ENCODE assay signal across 23 mouse cellular contexts in the genomic region with DNA sequence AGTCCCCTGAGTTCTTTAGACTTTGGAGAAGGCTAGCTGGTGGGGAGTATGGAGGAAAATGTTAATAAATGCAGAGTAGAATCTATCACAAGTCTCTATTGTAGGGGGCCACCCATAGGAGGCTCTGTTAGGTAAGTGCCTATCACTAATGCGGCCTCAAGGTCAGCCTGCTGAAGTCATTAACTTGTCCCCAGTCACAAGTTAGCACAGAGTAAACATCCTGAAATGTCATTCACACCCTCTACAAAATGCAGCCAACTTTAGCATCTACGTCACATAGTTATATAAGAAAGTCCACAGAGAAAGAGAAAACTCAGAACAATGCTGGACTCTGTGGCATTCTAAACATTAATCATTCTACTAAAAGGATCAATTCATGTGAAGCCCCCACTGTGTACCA.
DNase-seq lines count a peak whose midpoint lies in the region; ATAC-seq and TF ChIP-seq lines count a peak whose summit lies in the region.
"Had no signal": no experiment of that assay in that cellular context is flagged by ENCODE, and none has a peak within 500 bp of the region (broad histone marks: within the 10 kb centered on the region; RNA-seq: fewer than 3 reads in every experiment).

No protein-coding gene starts in this region.

- H3K4me2 ChIP-seq in heart, postnatal 0 days (ENCODE audit: low read depth, low read length): no peak overlapping the region
- H3K4me2 ChIP-seq: embryonic facial prominence, embryonic 15.5 days; hindbrain, embryonic 13.5 days; lung, embryonic 14.5 days had no signal

- DNase-seq in cerebellum, adult 2 months: no peak
- no peak for DNase-seq in cerebellum, postnatal 14 days
- DNase-seq in kidney, adult 11 months: peak; percentile 49
- no peak for DNase-seq in kidney, postnatal 14 days
- peak; percentile 49 for DNase-seq in heart, postnatal 0 days (ENCODE audit: low spot score)
- DNase-seq in right cerebral cortex, postnatal 4 days: no peak
- no peak for DNase-seq in left cerebral cortex, adult 8-10 months (ENCODE audit: low spot score in 2 of 2)
- DNase-seq: embryo, embryonic 11 days; gastrocnemius, postnatal 14 days; kidney, postnatal 4 days; liver; lung, embryonic 14.5 days; retina, postnatal 1 day; thymus, adult 2 months had no signal

- ATAC-seq in heart, postnatal 0 days (ENCODE audit: insufficient read depth, low read depth): no peak
- ATAC-seq: CD4-positive, CD25-positive, alpha-beta regulatory T cell, adult 4 months; intestine, postnatal 0 days; midbrain, embryonic 16.5 days had no signal

- WGBS in cerebellum, adult 2 months: 80% methylated on average over 2 of the region's 2 CpGs
- 50% methylated on average over 2 of the region's 2 CpGs for WGBS in heart, postnatal 0 days

- no peaks in the 10 kb centered on the region for H3K27me3 ChIP-seq in cerebellum, adult 2 months (ENCODE audit: control insufficient read depth, insufficient read depth, low read length)
- no peaks in the 10 kb centered on the region for H3K27me3 ChIP-seq in heart, postnatal 0 days (ENCODE audit: control insufficient read depth, insufficient read depth, low read length)
- H3K27me3 ChIP-seq: embryonic facial prominence, embryonic 15.5 days; hindbrain, embryonic 13.5 days had no signal

- H3K9me3 ChIP-seq in heart, postnatal 0 days (replicated peaks; ENCODE audit: control insufficient read depth, low read length): no peaks in the 10 kb centered on the region
- H3K9me3 ChIP-seq: embryonic facial prominence, embryonic 15.5 days; forebrain, embryonic 10.5 days; hindbrain, embryonic 13.5 days; megakaryocyte, embryonic 14.5 days had no signal

- no peak overlapping the region for H3K4me3 ChIP-seq in cerebellum, adult 2 months (replicated peaks; ENCODE audit: insufficient read depth, low read depth, low read length)
- H3K4me3 ChIP-seq in brown adipose tissue, adult 24 weeks (ENCODE audit: insufficient read depth, low read depth, low read length): no peak overlapping the region
- H3K4me3 ChIP-seq in heart, postnatal 0 days (ENCODE audit: low read depth, low read length): no peak overlapping the region
- H3K4me3 ChIP-seq: embryonic facial prominence, embryonic 15.5 days; forebrain, embryonic 10.5 days; hindbrain, embryonic 13.5 days; megakaryocyte, embryonic 14.5 days had no signal

- no peak overlapping the region for H3K9ac ChIP-seq in heart, postnatal 0 days (replicated peaks; ENCODE audit: low read depth, low read length)
- H3K9ac ChIP-seq: embryonic facial prominence, embryonic 15.5 days; hindbrain, embryonic 13.5 days; lung, embryonic 14.5 days had no signal

- TF ChIP-seq EP300 in heart, postnatal 0 days (IDR thresholded peaks at IDR 0.05; ENCODE audit: low read depth): no peak

- H3K27ac ChIP-seq in cerebellum, adult 2 months (ENCODE audit: insufficient read depth, low read length): peak overlapping the region; percentile 15; the same call in 1 of the 2 replicates
- peak overlapping the region; percentile 75 for H3K27ac ChIP-seq in brown adipose tissue, adult 24 weeks (replicated peaks; ENCODE audit: low read depth, low read length)
- peak overlapping the region; percentile 79 for H3K27ac ChIP-seq in heart, postnatal 0 days (ENCODE audit: low read depth)
- H3K27ac ChIP-seq: embryonic facial prominence, embryonic 15.5 days; forebrain, embryonic 10.5 days; hindbrain, embryonic 13.5 days had no signal

- H3K36me3 ChIP-seq in heart, postnatal 0 days (replicated peaks; ENCODE audit: control insufficient read depth, insufficient read depth, low read length): no peaks in the 10 kb centered on the region
- H3K36me3 ChIP-seq: embryonic facial prominence, embryonic 15.5 days; forebrain, embryonic 10.5 days; G1E; hindbrain, embryonic 13.5 days had no signal

- no peak for TF ChIP-seq POLR2A in cerebellum, adult 2 months (IDR thresholded peaks at IDR 0.05; ENCODE audit: borderline replicate concordance, insufficient read depth, low read length)

- H3K4me1 ChIP-seq in cerebellum, adult 2 months (ENCODE audit: control insufficient read depth, insufficient read depth, low read length): peaks cover 53% of the 10 kb centered on the region
- H3K4me1 ChIP-seq in brown adipose tissue, adult 24 weeks (ENCODE audit: control insufficient read depth, insufficient read depth, insufficient read length, low read length): peaks cover 11% of the 10 kb centered on the region; the same call in 1 of the 2 replicates
- peaks cover 30% of the 10 kb centered on the region for H3K4me1 ChIP-seq in heart, postnatal 0 days (ENCODE audit: control insufficient read depth, insufficient read depth)
- H3K4me1 ChIP-seq: forebrain, embryonic 10.5 days had no signal

- no peak for TF ChIP-seq CTCF in cerebellum, adult 2 months (IDR thresholded peaks at IDR 0.05; ENCODE audit: borderline replicate concordance, insufficient read depth, low read depth, low read length)
- no peak for TF ChIP-seq CTCF in heart, postnatal 0 days (IDR thresholded peaks at IDR 0.05; ENCODE audit: low read depth)

Comparison
In these comparisons a context has a peak if more than half of its experiments do, and no peak if none do; other contexts are left out.
1. DNase-seq: peak in kidney, adult 11 months (single experiment) and heart, postnatal 0 days (single experiment); none in cerebellum, adult 2 months (0 of 2), cerebellum, postnatal 14 days (0 of 2), kidney, postnatal 14 days (single experiment), right cerebral cortex, postnatal 4 days (single experiment) and left cerebral cortex, adult 8-10 months (0 of 2).
2. H3K27ac ChIP-seq: peak in every context shown above with its lines; median percentile 79 in heart, postnatal 0 days; 75 in brown adipose tissue, adult 24 weeks; 15 in cerebellum, adult 2 months.